Mouse (Mus musculus) Patski (cell line): Measurements from ENCODE around the gene Atp11c. TPM values are rescaled to one million over a fixed set of nuclear protein-coding genes. Genes with fewer than 3 reads are reported as not detected.

ENCODE experiments used
- ATAC-seq: fragments of 100-300 bp; one replicate; pipeline ENCODE4 v1.8.0; 2021
- CTCF ChIA-PET: fragments of 350-600 bp; sonication (Branson Sonifier 250); formaldehyde crosslinking; loops from one replicate; lab custom pipeline; 2022; ENCODE audit warnings: inconsistent platforms; lab: Charles Lee
- POLR2A ChIA-PET: fragments of 350-600 bp; sonication (Branson Sonifier 250); formaldehyde crosslinking; loops from one replicate; lab custom pipeline; 2022; ENCODE audit warnings: antibody characterized with exemption, inconsistent platforms; lab: Charles Lee
- DNase-seq: peaks from one replicate; pipeline ENCODE4 v3.0.0-alpha.2; 2011; ENCODE audit warnings: low read depth, low spot score
- H3K27me3 ChIP-seq: fragments of 371-371 bp; one replicate; pipeline ENCODE4 v1.5.1; 2021
- CTCF ChIP-seq: fragments of 100-300 bp; IDR thresholded peaks from one replicate; pipeline ENCODE4 v1.5.1; 2021
- in situ Hi-C: fragments of 300-500 bp; cut with MboI; formaldehyde crosslinking; loops from 3 replicates; pipeline ENCODE4 v1.11.1; 2018; ENCODE audit warnings: low pct_unique_long_range_greater_than_20kb, mixed read lengths
- polyA plus RNA-seq: library from polyadenylated mRNA; unstranded; gene quantifications from one replicate; pipeline ENCODE4 v1.2.3, GENCODE M21; 2021

The Atp11c gene
- 6.5 TPM for polyA plus RNA-seq

GRCm38 (mm10) chrX:60592598-60592997 lies at the start of gene Atp11c:
Gene Atp11c (minus strand): TSS chrX:60592698.
- ATAC-seq = no peak
- CTCF ChIA-PET = no interaction called here
- H3K27me3 ChIP-seq = peaks cover 11% of the 10 kb centered on the region
- POLR2A ChIA-PET = no interaction called here
- in situ Hi-C loops = no loop called here
- TF ChIP-seq CTCF = no peak
- no peak for DNase-seq

- DNase-seq (no peak), ATAC-seq (no peak)
- peak; percentile 54 for TF ChIP-seq CTCF
- H3K27me3 ChIP-seq = peaks cover 12% of the 10 kb centered on the region
- ChIA-PET CTCF (interaction anchor here (1.2 to 1.3 kb wide), 2 partner anchors 8 to 155 kb away, joined by 3 read pairs; no protein-coding TSS in a partner anchor), POLR2A (no interaction called here)
- in situ Hi-C loops = no loop called here
Observed at GRCm38 (mm10) chrX:60609202-60609601, 16.7 kb upstream of the Atp11c start.

- DNase-seq (no peak), ATAC-seq (no peak)
- in situ Hi-C loops = no loop called here
- TF ChIP-seq CTCF = no peak
- POLR2A ChIA-PET = no interaction called here
- peaks cover 37% of the 10 kb centered on the region for H3K27me3 ChIP-seq
- CTCF ChIA-PET = no interaction called here
Observed at GRCm38 (mm10) chrX:60570539-60570938, 22.0 kb downstream of the Atp11c start.

DNA sequence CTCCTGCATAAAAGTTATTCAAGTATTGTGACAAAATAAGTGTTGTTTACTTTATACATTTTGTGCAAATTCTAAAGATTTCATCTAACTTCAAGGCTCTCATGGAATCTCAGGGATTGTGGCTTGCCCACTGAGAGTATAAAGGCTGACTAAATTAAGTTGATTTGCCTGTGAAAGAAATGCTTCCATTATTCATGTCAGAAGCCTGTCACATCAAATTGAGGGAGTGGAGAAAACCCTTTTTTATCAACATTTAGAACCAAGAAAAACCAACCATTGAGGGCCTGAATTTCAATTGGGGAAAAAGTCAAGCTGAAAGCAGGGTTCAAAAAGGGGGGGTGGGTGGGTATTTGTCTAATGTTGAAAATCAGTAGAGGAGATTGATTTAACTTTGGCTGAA lies 23.5 kb downstream of the Atp11c start:
- DNase-seq (no peak), ATAC-seq (no peak)
- ChIA-PET CTCF (no interaction called here), POLR2A (no interaction called here)
- in situ Hi-C loops = no loop called here
- peaks cover 32% of the 10 kb centered on the region for H3K27me3 ChIP-seq
- no peak for TF ChIP-seq CTCF

DNA sequence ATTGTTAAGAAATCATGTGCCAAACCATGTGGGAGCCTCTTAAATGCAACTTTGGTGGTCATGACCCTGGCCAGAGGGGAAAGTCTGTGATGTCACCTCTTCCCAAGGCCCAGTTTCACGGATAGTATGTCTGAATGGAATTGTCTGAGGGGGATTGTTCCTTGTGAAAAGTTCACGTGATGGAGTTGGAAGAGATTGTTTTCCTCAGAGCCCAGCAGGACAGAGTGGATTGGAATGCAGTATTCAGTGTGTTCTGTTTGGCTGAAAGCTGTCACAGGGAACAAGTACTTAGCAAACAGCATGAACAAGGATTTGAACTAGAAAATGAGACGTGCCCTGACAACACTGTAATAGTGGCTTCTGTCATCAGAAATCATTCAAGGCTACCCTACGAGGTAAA lies 37.3 kb downstream of the Atp11c start:
- peaks cover 21% of the 10 kb centered on the region for H3K27me3 ChIP-seq
- no peak for DNase-seq
- POLR2A ChIA-PET = no interaction called here
- in situ Hi-C loops = no loop called here
- no peak for TF ChIP-seq CTCF
- ATAC-seq = no peak
- CTCF ChIA-PET = no interaction called here

GRCm38 (mm10) chrX:60547444-60548304 lies 44.8 kb downstream of the Atp11c start:
- ChIA-PET POLR2A (interaction anchor here (0.6 kb wide), 1 partner anchor 22 kb away, joined by 3 read pairs; no protein-coding TSS in a partner anchor), CTCF (no interaction called here)
- TF ChIP-seq CTCF = no peak
- ATAC-seq (peak; percentile 8), DNase-seq (no peak)
- H3K27me3 ChIP-seq = peaks cover 38% of the 10 kb centered on the region
- in situ Hi-C loops = no loop called here

DNA sequence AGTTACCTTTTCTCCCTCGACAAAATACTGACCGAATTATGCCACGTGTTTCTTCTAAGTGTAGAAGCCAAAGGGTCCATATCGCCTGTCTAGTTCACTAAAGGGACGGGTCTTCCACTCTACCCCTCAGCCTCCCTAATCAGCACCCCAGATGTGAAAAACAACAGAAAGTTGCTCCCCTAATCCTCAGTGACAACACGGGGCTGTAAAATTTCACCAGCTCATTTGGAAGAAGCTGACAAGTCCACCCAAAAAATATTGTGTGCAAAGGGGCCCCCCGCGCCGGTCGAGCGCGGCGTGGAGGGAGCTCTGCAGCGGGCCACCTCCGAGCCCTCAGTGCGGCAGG lies 45.4 kb downstream of the Atp11c start:
- ChIA-PET POLR2A (no interaction called here), CTCF (no interaction called here)
- DNase-seq (no peak), ATAC-seq (no peak)
- peaks cover 39% of the 10 kb centered on the region for H3K27me3 ChIP-seq
- in situ Hi-C loops = no loop called here
- no peak for TF ChIP-seq CTCF

DNA sequence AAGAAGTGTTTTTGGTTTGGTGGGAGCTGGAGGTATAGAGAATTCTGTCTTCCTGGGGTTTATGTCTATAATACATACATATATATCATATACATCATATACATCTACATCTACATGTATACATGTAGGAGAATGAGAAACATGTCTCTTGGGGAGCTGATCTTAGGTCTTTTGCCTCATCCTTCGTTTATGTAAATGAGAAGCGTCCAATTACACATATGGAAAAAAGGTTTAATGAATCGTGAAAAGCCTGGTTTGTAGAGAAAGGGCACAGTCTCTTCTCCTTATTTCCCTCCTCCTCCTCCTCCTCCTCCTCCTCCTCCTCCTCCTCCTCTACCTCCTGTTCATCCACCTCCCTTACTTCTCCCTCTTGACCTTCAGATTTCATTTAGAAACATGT lies 46.6 kb downstream of the Atp11c start:
- ChIA-PET POLR2A (no interaction called here), CTCF (no interaction called here)
- DNase-seq (no peak), ATAC-seq (no peak)
- in situ Hi-C loops = no loop called here
- no peak for TF ChIP-seq CTCF
- H3K27me3 ChIP-seq = peaks cover 47% of the 10 kb centered on the region

- in situ Hi-C loops = no loop called here
- CTCF ChIA-PET = no interaction called here
- no peak for TF ChIP-seq CTCF
- peaks cover 51% of the 10 kb centered on the region for H3K27me3 ChIP-seq
- POLR2A ChIA-PET = no interaction called here
- no peak for ATAC-seq
- DNase-seq = no peak
Observed at GRCm38 (mm10) chrX:60545444-60545843, 47.1 kb downstream of the Atp11c start.

GRCm38 (mm10) chrX:60544098-60544497 lies 48.4 kb downstream of the Atp11c start:
- CTCF ChIA-PET = no interaction called here

DNA sequence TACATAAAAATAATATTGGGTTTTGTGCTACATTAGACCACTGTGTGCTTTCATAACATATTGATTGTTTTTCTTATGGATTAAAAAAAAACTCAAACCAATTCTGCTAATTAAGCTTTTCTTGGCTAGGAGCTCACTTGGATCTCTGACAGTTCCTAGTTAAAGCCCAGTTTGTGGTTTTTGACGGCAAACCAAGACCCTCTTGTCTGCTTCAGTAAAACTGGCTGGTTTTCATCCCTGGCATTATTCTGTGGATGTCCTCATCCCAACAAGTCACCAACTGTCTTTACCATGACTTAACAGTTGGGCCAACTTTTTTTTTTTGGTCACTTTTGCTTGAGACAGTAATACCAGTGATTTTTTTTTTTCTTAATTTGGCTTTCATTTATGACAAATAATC lies 49.6 kb downstream of the Atp11c start:
- ATAC-seq = no peak
- H3K27me3 ChIP-seq = peaks cover 45% of the 10 kb centered on the region
- no peak for TF ChIP-seq CTCF
- in situ Hi-C loops = no loop called here
- ChIA-PET POLR2A (no interaction called here), CTCF (no interaction called here)
- DNase-seq = no peak

More at GRCm38 (mm10) chrX:60544098-60544497, 48.4 kb downstream of the Atp11c start:
- no peak for DNase-seq
- POLR2A ChIA-PET = no interaction called here
- no peak for TF ChIP-seq CTCF
- in situ Hi-C loops = no loop called here
- ATAC-seq = no peak
- peaks cover 55% of the 10 kb centered on the region for H3K27me3 ChIP-seq

DNA sequence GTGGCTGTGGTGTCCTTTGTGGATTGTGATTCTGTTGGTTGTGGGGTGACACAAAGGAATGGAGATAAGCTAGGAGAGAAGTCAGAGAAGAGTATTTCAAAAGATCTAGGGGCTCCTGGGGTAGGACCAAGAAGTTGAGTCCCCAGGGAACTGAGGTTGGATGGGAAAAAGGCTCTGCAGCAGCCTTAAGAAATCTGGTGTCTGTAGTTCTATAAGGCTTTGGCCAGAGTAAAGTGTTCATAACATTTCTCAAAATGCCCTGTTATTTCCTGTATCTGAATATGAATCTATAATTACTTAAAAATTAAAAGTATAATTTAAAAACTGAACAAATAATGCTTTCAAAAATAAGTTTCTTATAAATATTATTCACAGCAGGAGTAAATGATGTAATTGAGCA lies 53.3 kb downstream of the Atp11c start, which contains the start of gene Gm7073:
Gene Gm7073 (minus strand): TSS at position 101 of the 400 bp plus-strand sequence.
- DNase-seq (no peak), ATAC-seq (no peak)
- ChIA-PET POLR2A (no interaction called here), CTCF (no interaction called here)
- in situ Hi-C loops = no loop called here
- H3K27me3 ChIP-seq = peaks cover 36% of the 10 kb centered on the region
- no peak for TF ChIP-seq CTCF
